Comparison of ENCODE assay signal across 8 mouse cellular contexts in genomic region chr6:137754056-137754856, GRCm38 (mm10). TPM values are rescaled to one million over a fixed set of nuclear protein-coding genes. Genes with fewer than 3 reads are reported as not detected.
A peak's percentile ranks its signal among the peaks of the same experiment; 100 is the strongest.
DNase-seq lines count a peak whose midpoint lies in the region; ATAC-seq and TF ChIP-seq lines count a peak whose summit lies in the region.

Gene Dera (plus strand): TSS chr6:137754546.

- no peak within 1 kb of the TSS; the same call in 1 of the 2 replicates for H3K27ac ChIP-seq in hindbrain, embryonic 13.5 days
- H3K27ac ChIP-seq in left cerebral cortex, adult 2 months = no peak within 1 kb of the TSS

- intact Hi-C loops in left cerebral cortex, adult 2 months (cut with DNase I) = loop anchor here (10.0 kb wide), 1 partner anchor 1821 kb away; no protein-coding TSS in a partner anchor

- peak within 1 kb of the TSS; percentile 77 for H3K9ac ChIP-seq in hindbrain, embryonic 13.5 days

- peaks cover 11% of the 10 kb centered on the region for H3K4me1 ChIP-seq in hindbrain, embryonic 13.5 days (replicated peaks)
- peaks cover 32% of the 10 kb centered on the region for H3K4me1 ChIP-seq in megakaryocyte, embryonic 14.5 days

- peaks cover 26% of the 10 kb centered on the region for H3K36me3 ChIP-seq in hindbrain, embryonic 13.5 days
- peaks cover 34% of the 10 kb centered on the region for H3K36me3 ChIP-seq in megakaryocyte, embryonic 14.5 days (replicated peaks; ENCODE audit: low read length)

- peak; percentile 92 for DNase-seq in R1 (ENCODE audit: low read depth, low spot score)
- peak; percentile 76 for DNase-seq in cerebellum, adult 9-11 months
- peak; percentile 50 to 63 for DNase-seq in frontal cortex, postnatal 10 days (ENCODE audit: low spot score in 2 of 2)
- DNase-seq in left cerebral cortex, adult 2 months (ENCODE audit: extremely low spot score in 1 of 2, low spot score in 2 of 2) = peak; percentile 51 to 59
- DNase-seq in right cerebral cortex, postnatal 10 days (ENCODE audit: low spot score in 2 of 2) = peak; percentile 67 to 79
- DNase-seq in urinary bladder, postnatal 36 days (ENCODE audit: low spot score in 2 of 2) = peak; percentile 78 to 89

- H3K27me3 ChIP-seq in hindbrain, embryonic 13.5 days = no peaks in the 10 kb centered on the region
- H3K27me3 ChIP-seq in megakaryocyte, embryonic 14.5 days (replicated peaks) = no peaks in the 10 kb centered on the region

- TF ChIP-seq CTCF in left cerebral cortex, adult 2 months (IDR thresholded peaks at IDR 0.05) = no peak

- H3K9me3 ChIP-seq in hindbrain, embryonic 13.5 days = no peaks in the 10 kb centered on the region
- no peaks in the 10 kb centered on the region for H3K9me3 ChIP-seq in megakaryocyte, embryonic 14.5 days

- WGBS in hindbrain, embryonic 13.5 days = 11% methylated on average over 26 of the region's 26 CpGs

- peak within 1 kb of the TSS; percentile 60 for H3K4me3 ChIP-seq in hindbrain, embryonic 13.5 days
- peak within 1 kb of the TSS; percentile 66 for H3K4me3 ChIP-seq in left cerebral cortex, adult 2 months
- peak within 1 kb of the TSS; percentile 97 for H3K4me3 ChIP-seq in megakaryocyte, embryonic 14.5 days (replicated peaks)

- peak within 1 kb of the TSS; percentile 85 for H3K4me2 ChIP-seq in hindbrain, embryonic 13.5 days

- peak; percentile 88 for ATAC-seq in hindbrain, embryonic 13.5 days (ENCODE audit: low FRiP score)

RNA-seq across cellular contexts. Expression of gene Dera, which starts in this region (rescaled TPM):
- 16.2 and 19.0 TPM in 2 replicates for polyA plus RNA-seq in hindbrain, embryonic 13.5 days (2015; fragmentation: Nextera tagmentation; extraction: Ambion mirVana)
- total RNA-seq in left cerebral cortex, adult 2 months (2021) = 1 to 10 TPM; 3.7 to 4.8 TPM
- 10.2 and 41.1 TPM in 2 replicates for polyA plus RNA-seq in megakaryocyte, embryonic 14.5 days (2012; ENCODE audit: insufficient read depth, low replicate concordance)
